Mouse (Mus musculus): ENCODE results near the gene Btbd3. TPM values are rescaled to one million over a fixed set of nuclear protein-coding genes. Genes with fewer than 3 reads are reported as not detected.
A peak's percentile ranks its signal among the peaks of the same experiment; 100 is the strongest.

The Btbd3 gene
- polyA plus RNA-seq, 1 experiment from 2014 or later, result 52.5 TPM

DNA sequence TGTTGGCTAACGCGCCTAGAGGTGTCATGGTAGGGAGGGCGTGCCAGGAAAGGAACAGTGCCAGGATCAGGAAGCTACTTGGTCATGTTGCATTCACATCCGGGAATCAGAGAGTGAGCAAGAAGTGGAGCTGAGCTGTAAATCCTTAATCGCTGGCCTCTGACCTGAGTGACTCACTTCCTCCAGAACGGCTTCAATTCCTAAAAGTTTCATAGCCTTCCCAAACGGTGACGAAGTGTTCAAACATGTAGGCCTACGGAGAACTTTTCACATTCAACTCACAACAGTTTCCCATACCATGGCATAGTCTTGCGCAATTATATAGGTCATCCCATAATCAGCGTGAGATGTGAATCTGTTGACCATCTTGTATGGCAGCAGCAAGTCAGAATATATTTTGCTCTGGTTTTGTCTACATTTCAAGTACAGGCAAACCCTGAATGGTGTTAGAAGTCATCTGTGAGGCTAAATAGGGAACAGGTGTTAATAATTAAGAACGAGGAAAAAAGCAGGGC lies 247.6 kb downstream of the Btbd3 start:
- Histone ChIP-seq H3K4me2 (ENCODE audit: low read length) (no peak overlapping the region), H3K4me1 (ENCODE audit: control insufficient read depth, insufficient read depth, low read length) (no peaks in the 10 kb centered on the region), H3K9ac (replicated peaks; ENCODE audit: low read length) (no peak overlapping the region), H3K9me3 (ENCODE audit: control insufficient read depth, low read length) (no peaks in the 10 kb centered on the region), H3K36me3 (ENCODE audit: control insufficient read depth, insufficient read depth, low read length) (no peaks in the 10 kb centered on the region), H3K27ac (replicated peaks; ENCODE audit: low read depth, low read length) (no peak overlapping the region), H3K4me3 (replicated peaks; ENCODE audit: low read depth, low read length) (no peak overlapping the region), H3K27me3 (ENCODE audit: control insufficient read depth, insufficient read depth, low read length) (no peaks in the 10 kb centered on the region)
- DNase-seq (no peak), ATAC-seq (ENCODE audit: low FRiP score, low TSS enrichment) (no peak)
- 92% methylated on average over 12 of the region's 12 CpGs for whole genome bisulfite sequencing

DNA sequence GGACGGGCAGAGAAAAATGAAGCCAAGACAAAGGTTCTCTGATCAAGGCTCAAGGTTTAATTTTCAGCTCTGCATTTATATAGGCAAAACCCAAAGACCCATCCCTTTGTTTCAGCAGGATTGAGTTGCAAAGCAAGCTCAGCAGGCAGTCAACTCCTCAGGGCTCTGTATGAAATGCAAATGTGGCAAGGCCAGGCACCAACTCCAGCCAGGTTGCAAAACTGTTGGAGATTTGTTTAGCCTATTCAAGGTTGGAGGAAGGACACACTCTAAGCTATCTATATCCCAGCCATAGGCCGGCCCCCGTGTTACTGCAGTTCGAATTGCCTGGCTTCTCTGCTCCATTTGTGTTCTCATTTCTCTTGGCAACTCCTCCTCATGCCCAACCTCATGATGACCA lies 259.2 kb downstream of the Btbd3 start:
- Histone ChIP-seq H3K27me3 (ENCODE audit: control insufficient read depth, insufficient read depth, low read length) (no peaks in the 10 kb centered on the region), H3K4me2 (ENCODE audit: low read length) (no peak overlapping the region), H3K36me3 (ENCODE audit: control insufficient read depth, insufficient read depth, low read length) (no peaks in the 10 kb centered on the region), H3K9me3 (ENCODE audit: control insufficient read depth, low read length) (no peaks in the 10 kb centered on the region), H3K9ac (replicated peaks; ENCODE audit: low read length) (no peak overlapping the region), H3K4me1 (ENCODE audit: control insufficient read depth, insufficient read depth, low read length) (no peaks in the 10 kb centered on the region), H3K27ac (replicated peaks; ENCODE audit: low read depth, low read length) (no peak overlapping the region), H3K4me3 (replicated peaks; ENCODE audit: low read depth, low read length) (no peak overlapping the region)
- DNase-seq (no peak), ATAC-seq (ENCODE audit: low FRiP score, low TSS enrichment) (no peak)
- WGBS, result 32% methylated on average over 4 of the region's 4 CpGs

DNA sequence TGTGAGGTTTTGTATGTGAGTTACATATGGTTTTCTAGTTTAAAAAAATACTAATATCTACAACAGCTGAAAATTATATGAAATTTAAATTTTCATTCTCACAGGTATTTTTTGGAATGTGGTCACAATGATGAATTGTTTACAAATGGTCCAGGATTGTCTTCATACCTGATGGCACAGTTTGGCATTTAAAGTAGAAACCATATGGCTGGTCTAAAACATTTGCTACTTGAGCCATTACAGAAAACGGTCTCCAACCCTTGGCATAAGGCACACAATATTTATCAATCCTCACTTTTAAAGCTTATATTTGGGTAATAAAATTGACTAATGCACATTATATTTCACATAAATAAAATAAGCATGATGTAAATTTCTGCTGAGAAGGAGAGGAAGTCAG lies 272.1 kb downstream of the Btbd3 start:
- H3K36me3 ChIP-seq (ENCODE audit: control insufficient read depth, insufficient read depth, low read length), result no peaks in the 10 kb centered on the region
- no peak overlapping the region for H3K4me2 ChIP-seq (ENCODE audit: low read length)
- no peaks in the 10 kb centered on the region for H3K4me1 ChIP-seq (ENCODE audit: control insufficient read depth, insufficient read depth, low read length)
- ATAC-seq (ENCODE audit: low FRiP score, low TSS enrichment), result no peak
- no peak overlapping the region for H3K9ac ChIP-seq (replicated peaks; ENCODE audit: low read length)
- no peak for DNase-seq
- WGBS, result 93% methylated on average over 1 of the region's 1 CpGs
- H3K27me3 ChIP-seq (ENCODE audit: control insufficient read depth, insufficient read depth, low read length), result no peaks in the 10 kb centered on the region
- no peaks in the 10 kb centered on the region for H3K9me3 ChIP-seq (ENCODE audit: control insufficient read depth, low read length)
- H3K27ac ChIP-seq (replicated peaks; ENCODE audit: low read depth, low read length), result no peak overlapping the region
- no peak overlapping the region for H3K4me3 ChIP-seq (replicated peaks; ENCODE audit: low read depth, low read length)

DNA sequence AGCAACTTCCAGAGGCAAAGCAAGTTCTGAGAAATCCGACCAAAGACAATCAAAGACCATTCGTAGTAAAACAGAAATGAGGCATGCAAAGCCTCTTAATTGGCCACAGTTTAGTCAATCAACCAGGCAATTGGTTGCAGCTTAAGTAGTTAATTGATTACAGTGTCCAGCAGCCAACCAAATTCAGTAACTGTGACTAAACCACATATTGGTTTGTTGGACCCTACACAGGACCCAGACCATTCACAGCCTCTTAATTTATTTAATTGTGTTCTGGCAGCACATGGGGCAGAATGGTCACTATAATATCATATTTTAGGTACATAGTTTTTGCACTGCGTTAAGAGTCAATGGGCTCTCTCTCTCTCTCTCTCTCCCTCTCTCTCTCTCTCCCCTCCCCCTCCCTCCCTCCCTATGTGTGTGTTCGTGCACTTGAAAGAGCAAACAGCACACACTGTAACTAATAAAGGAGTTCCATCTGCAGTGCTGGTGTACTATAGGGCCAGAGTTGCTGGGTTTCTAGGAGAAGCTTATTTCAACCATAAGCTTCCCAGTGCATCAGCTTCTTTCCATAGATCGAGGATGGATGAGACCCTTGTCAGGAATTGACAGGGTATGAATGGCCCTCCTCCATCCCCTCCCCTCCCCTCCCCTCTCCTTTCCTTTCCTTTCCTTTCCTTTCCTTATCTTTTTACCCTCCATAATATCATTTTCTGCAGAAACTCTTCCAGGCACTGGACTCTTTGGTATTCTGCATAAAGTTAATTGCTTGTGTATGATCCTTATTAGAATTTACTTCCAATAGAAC lies 275.0 kb downstream of the Btbd3 start:
- no peak overlapping the region for H3K4me2 ChIP-seq (ENCODE audit: low read length)
- H3K9me3 ChIP-seq (ENCODE audit: control insufficient read depth, low read length), result peaks cover 8% of the 10 kb centered on the region; the same call in 1 of the 2 replicates
- DNase-seq (no peak), ATAC-seq (ENCODE audit: low FRiP score, low TSS enrichment) (no peak)
- no peaks in the 10 kb centered on the region for H3K36me3 ChIP-seq (ENCODE audit: control insufficient read depth, insufficient read depth, low read length)
- no peaks in the 10 kb centered on the region for H3K27me3 ChIP-seq (ENCODE audit: control insufficient read depth, insufficient read depth, low read length)
- no peak overlapping the region for H3K9ac ChIP-seq (replicated peaks; ENCODE audit: low read length)
- no peaks in the 10 kb centered on the region for H3K4me1 ChIP-seq (ENCODE audit: control insufficient read depth, insufficient read depth, low read length)
- no peak overlapping the region for H3K4me3 ChIP-seq (replicated peaks; ENCODE audit: low read depth, low read length)
- H3K27ac ChIP-seq (replicated peaks; ENCODE audit: low read depth, low read length), result no peak overlapping the region
- WGBS, result 30% methylated on average over 5 of the region's 5 CpGs

DNA sequence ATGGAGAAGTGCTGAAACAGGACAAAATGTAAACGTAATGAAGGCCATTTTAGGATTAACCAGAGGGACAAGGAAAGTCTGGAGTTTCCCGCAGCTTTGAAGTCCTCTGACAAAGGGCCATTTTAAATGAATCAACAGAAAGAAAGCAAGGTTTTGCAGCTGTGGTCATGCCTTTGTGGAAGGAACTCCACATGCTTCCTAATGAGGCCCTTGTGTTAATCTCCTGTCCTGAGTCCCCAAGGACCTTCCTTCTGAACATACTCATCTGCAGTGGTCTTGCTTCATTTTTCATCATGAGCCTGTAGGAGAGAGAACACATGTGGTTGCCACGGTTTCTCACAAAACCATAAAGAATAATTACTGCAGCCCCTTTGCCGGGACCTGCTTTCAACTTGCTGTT lies 275.6 kb downstream of the Btbd3 start:
- Histone ChIP-seq H3K4me2 (ENCODE audit: low read length) (no peak overlapping the region), H3K9me3 (ENCODE audit: control insufficient read depth, low read length) (peaks cover 8% of the 10 kb centered on the region; the same call in 1 of the 2 replicates), H3K27me3 (ENCODE audit: control insufficient read depth, insufficient read depth, low read length) (no peaks in the 10 kb centered on the region), H3K9ac (replicated peaks; ENCODE audit: low read length) (no peak overlapping the region), H3K4me3 (replicated peaks; ENCODE audit: low read depth, low read length) (no peak overlapping the region), H3K27ac (replicated peaks; ENCODE audit: low read depth, low read length) (no peak overlapping the region), H3K36me3 (ENCODE audit: control insufficient read depth, insufficient read depth, low read length) (no peaks in the 10 kb centered on the region), H3K4me1 (ENCODE audit: control insufficient read depth, insufficient read depth, low read length) (no peaks in the 10 kb centered on the region)
- ATAC-seq (ENCODE audit: low FRiP score, low TSS enrichment) (no peak), DNase-seq (peak; percentile 30)
- WGBS, result 27% methylated on average over 4 of the region's 4 CpGs

DNA sequence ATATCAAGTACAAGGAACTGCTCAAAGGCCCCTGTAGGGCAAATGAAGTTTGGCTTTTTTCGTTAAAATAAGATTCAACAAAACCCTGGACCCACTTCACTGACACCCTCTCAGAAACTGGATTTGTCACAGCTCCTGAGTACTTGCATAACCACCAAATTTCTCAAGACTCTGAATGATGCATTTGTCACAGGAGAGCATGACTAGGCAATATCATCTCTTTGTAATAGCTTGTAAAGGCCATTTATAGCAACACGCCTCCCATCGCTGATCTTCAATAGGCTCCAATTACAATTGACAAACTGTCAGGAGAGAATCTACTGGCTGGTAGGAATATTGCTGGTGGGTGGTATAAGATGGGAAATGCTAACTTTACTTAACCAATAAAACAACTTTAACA lies 283.3 kb downstream of the Btbd3 start:
- H3K27me3 ChIP-seq (ENCODE audit: control insufficient read depth, insufficient read depth, low read length), result no peaks in the 10 kb centered on the region
- no peak overlapping the region for H3K9ac ChIP-seq (replicated peaks; ENCODE audit: low read length)
- H3K4me3 ChIP-seq (replicated peaks; ENCODE audit: low read depth, low read length), result no peak overlapping the region
- no peaks in the 10 kb centered on the region for H3K36me3 ChIP-seq (ENCODE audit: control insufficient read depth, insufficient read depth, low read length)
- no peak overlapping the region for H3K27ac ChIP-seq (replicated peaks; ENCODE audit: low read depth, low read length)
- H3K9me3 ChIP-seq (ENCODE audit: control insufficient read depth, low read length), result peaks cover 8% of the 10 kb centered on the region; the same call in 1 of the 2 replicates
- ATAC-seq (ENCODE audit: low FRiP score, low TSS enrichment), result no peak
- 63% methylated on average over 3 of the region's 3 CpGs for WGBS
- no peaks in the 10 kb centered on the region for H3K4me1 ChIP-seq (ENCODE audit: control insufficient read depth, insufficient read depth, low read length)
- H3K4me2 ChIP-seq (ENCODE audit: low read length), result no peak overlapping the region
- DNase-seq, result no peak

DNA sequence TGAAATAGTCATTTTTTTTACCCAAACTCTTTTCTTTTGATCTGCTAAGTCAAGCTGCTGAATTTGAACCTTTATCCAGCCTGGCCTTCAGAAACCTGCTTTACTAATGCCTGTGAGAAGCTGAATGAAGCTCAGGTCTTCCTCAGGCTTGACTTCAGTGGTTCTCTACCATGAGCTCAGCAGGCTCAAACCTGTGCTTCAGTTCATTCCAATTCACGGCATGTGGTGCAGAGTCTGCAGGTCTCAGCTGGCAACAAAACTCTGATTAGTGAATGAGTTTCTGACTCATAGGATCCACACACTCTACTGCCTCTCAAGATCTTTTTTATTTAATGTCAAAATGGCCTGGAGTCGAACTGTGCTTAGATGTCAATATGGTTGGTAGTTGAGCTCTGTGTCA lies 292.6 kb downstream of the Btbd3 start:
- 85% methylated on average over 2 of the region's 2 CpGs for WGBS
- Histone ChIP-seq H3K4me1 (ENCODE audit: control insufficient read depth, insufficient read depth, low read length) (no peaks in the 10 kb centered on the region), H3K27me3 (ENCODE audit: control insufficient read depth, insufficient read depth, low read length) (no peaks in the 10 kb centered on the region), H3K4me3 (replicated peaks; ENCODE audit: low read depth, low read length) (no peak overlapping the region), H3K9ac (replicated peaks; ENCODE audit: low read length) (no peak overlapping the region), H3K27ac (replicated peaks; ENCODE audit: low read depth, low read length) (no peak overlapping the region), H3K36me3 (ENCODE audit: control insufficient read depth, insufficient read depth, low read length) (no peaks in the 10 kb centered on the region), H3K9me3 (ENCODE audit: control insufficient read depth, low read length) (no peaks in the 10 kb centered on the region), H3K4me2 (ENCODE audit: low read length) (no peak overlapping the region)
- DNase-seq, result no peak
- ATAC-seq (ENCODE audit: low FRiP score, low TSS enrichment), result no peak

DNA sequence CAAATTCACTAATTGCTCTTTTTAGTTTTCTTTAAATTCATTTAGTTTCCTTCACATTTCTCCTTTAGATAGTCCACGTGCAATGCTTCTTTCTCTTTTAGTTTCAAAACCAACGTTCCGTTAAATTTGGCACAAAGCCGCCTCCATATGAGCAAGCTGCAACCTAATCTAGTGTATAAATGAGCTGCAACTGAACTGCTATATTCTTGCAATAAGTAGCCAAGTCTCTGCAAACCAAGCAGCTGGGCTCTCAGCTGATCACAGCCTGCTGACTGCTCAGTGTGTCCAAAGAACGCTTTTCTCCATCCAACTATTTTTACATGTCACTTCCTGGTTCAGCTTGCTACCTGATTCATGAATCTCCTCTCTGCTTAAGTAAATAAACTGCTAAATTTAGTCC lies 295.2 kb downstream of the Btbd3 start:
- Histone ChIP-seq H3K9ac (replicated peaks; ENCODE audit: low read length) (no peak overlapping the region), H3K27me3 (ENCODE audit: control insufficient read depth, insufficient read depth, low read length) (no peaks in the 10 kb centered on the region), H3K4me1 (ENCODE audit: control insufficient read depth, insufficient read depth, low read length) (no peaks in the 10 kb centered on the region), H3K4me3 (replicated peaks; ENCODE audit: low read depth, low read length) (no peak overlapping the region), H3K36me3 (ENCODE audit: control insufficient read depth, insufficient read depth, low read length) (no peaks in the 10 kb centered on the region), H3K27ac (replicated peaks; ENCODE audit: low read depth, low read length) (no peak overlapping the region), H3K4me2 (ENCODE audit: low read length) (no peak overlapping the region), H3K9me3 (ENCODE audit: control insufficient read depth, low read length) (no peaks in the 10 kb centered on the region)
- DNase-seq, result peak; percentile 25
- 81% methylated on average over 5 of the region's 5 CpGs for WGBS
- ATAC-seq (ENCODE audit: low FRiP score, low TSS enrichment), result no peak

Data from midbrain, embryonic 14.5 days (tissue).